ENCODE assay signal across 9 mouse cellular contexts in the genomic region with DNA sequence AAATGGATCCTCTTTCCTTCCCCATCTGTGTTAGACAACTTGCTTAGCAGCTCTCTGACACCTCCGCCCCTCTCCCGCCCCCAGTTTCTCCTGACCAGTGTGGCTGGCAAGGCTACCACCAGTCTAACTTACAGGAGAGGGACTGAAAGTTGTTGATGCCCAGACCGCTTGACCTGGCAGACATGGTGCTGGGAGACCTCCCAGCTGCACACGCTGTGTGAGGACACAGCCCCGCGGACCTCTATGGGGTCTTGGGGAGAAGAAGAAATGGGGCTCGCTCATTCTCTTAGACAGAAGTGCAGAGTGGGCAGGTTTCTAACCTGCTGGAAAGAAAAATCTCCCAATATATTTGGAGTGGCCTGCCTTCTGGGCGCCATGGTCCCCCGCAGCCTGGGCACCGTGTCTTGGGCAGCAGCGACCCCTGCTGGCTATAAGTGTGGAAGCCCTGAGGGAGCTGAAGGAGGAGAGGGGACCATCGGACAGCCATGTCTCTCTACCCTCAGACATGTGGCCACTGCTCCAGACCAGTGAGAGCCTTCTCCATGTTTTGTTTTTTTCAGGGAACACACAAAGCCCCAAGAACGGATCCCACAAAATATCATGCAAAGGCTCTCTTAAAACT. TPM values are rescaled to one million over a fixed set of nuclear protein-coding genes. Genes with fewer than 3 reads are reported as not detected.
DNase-seq lines count a peak whose midpoint lies in the region; ATAC-seq and TF ChIP-seq lines count a peak whose summit lies in the region.
"Had no signal": no experiment of that assay in that cellular context is flagged by ENCODE, and none has a peak within 500 bp of the region (broad histone marks: within the 10 kb centered on the region; RNA-seq: fewer than 3 reads in every experiment).

No protein-coding gene starts in this region.

- no peaks in the 10 kb centered on the region; the same call in 1 of the 2 replicates for H3K4me1 ChIP-seq in cortical plate, adult 2 months (ENCODE audit: control insufficient read depth, insufficient read depth, low read length)
- no peaks in the 10 kb centered on the region for H3K4me1 ChIP-seq in intestine, embryonic 15.5 days (replicated peaks)
- H3K4me1 ChIP-seq in midbrain, embryonic 13.5 days (replicated peaks) = peaks cover 8% of the 10 kb centered on the region

- no peak overlapping the region for H3K27ac ChIP-seq in cortical plate, adult 2 months (ENCODE audit: insufficient read depth, low read length)
- H3K27ac ChIP-seq in intestine, embryonic 15.5 days = no peak overlapping the region
- H3K27ac ChIP-seq in midbrain, embryonic 13.5 days = no peak overlapping the region
- H3K27ac ChIP-seq: stomach, embryonic 15.5 days had no signal

- no peak overlapping the region for H3K4me3 ChIP-seq in cortical plate, adult 2 months (ENCODE audit: insufficient read depth, low read length)
- no peak overlapping the region for H3K4me3 ChIP-seq in intestine, embryonic 15.5 days (replicated peaks)
- H3K4me3 ChIP-seq in midbrain, embryonic 13.5 days (replicated peaks) = no peak overlapping the region
- H3K4me3 ChIP-seq: stomach, embryonic 15.5 days had no signal

- no peaks in the 10 kb centered on the region for H3K9me3 ChIP-seq in intestine, embryonic 15.5 days
- no peaks in the 10 kb centered on the region for H3K9me3 ChIP-seq in midbrain, embryonic 13.5 days
- H3K9me3 ChIP-seq: stomach, embryonic 15.5 days had no signal

- peak; percentile 82 for ATAC-seq in intestine, embryonic 15.5 days
- peak; percentile 82 for ATAC-seq in midbrain, embryonic 13.5 days
- ATAC-seq in inflammation-experienced regulatory T-cells, adult 6 months = no peak

- H3K27me3 ChIP-seq in intestine, embryonic 15.5 days (replicated peaks) = 0 out of 2 replicates have a peak, but pooled peaks cover 2% of the 10 kb centered on the region
- peaks cover 14% of the 10 kb centered on the region; the same call in 1 of the 2 replicates for H3K27me3 ChIP-seq in midbrain, embryonic 13.5 days

- 28% methylated on average over 13 of the region's 13 CpGs for WGBS in intestine, embryonic 15.5 days
- 29% methylated on average over 13 of the region's 13 CpGs for WGBS in midbrain, embryonic 13.5 days

- DNase-seq in adrenal gland, adult 18-20 months (ENCODE audit: low spot score in 2 of 2) = peak; percentile 79 to 82
- peak; percentile 57 to 67 for DNase-seq in gastrocnemius, postnatal 36 days
- DNase-seq in left cerebral cortex, postnatal 25 days (ENCODE audit: low spot score in 2 of 2) = peak; percentile 79 to 81
- peak; percentile 16 to 69 for DNase-seq in spleen, adult 18-20 months

- intact Hi-C loops in gastrocnemius, postnatal 36 days (cut with DNase I) = loop anchor here (5.0 to 10.0 kb wide), 5 partner anchors 77 to 1109 kb away; no protein-coding TSS in a partner anchor
- intact Hi-C loops in left cerebral cortex, postnatal 25 days (cut with DNase I) = loop anchor here (2.0 to 10.0 kb wide), 5 partner anchors 77 to 1111 kb away; no protein-coding TSS in a partner anchor

- no peak for TF ChIP-seq POLR2A in cortical plate, adult 2 months (IDR thresholded peaks at IDR 0.05; ENCODE audit: extremely low read depth, insufficient read depth, low read length)

- no peak overlapping the region for H3K9ac ChIP-seq in intestine, embryonic 15.5 days
- no peak overlapping the region for H3K9ac ChIP-seq in midbrain, embryonic 13.5 days (replicated peaks)
- H3K9ac ChIP-seq: stomach, embryonic 15.5 days had no signal

- no peaks in the 10 kb centered on the region for H3K36me3 ChIP-seq in intestine, embryonic 15.5 days
- no peaks in the 10 kb centered on the region for H3K36me3 ChIP-seq in midbrain, embryonic 13.5 days
- H3K36me3 ChIP-seq: stomach, embryonic 15.5 days had no signal

- H3K4me2 ChIP-seq in intestine, embryonic 15.5 days (replicated peaks) = no peak overlapping the region
- H3K4me2 ChIP-seq in midbrain, embryonic 13.5 days (replicated peaks) = peak overlapping the region; percentile 31; the same call in 1 of the 2 replicates
- H3K4me2 ChIP-seq: stomach, embryonic 15.5 days had no signal

- TF ChIP-seq CTCF in cortical plate, adult 2 months (IDR thresholded peaks at IDR 0.05; ENCODE audit: extremely low read depth, insufficient read depth, low read length) = peak; percentile 77

RNA-seq across cellular contexts. Expression of gene Cdc5l, which starts 59.4 kb away (rescaled TPM):
- total RNA-seq in adrenal gland, adult 18-20 months (2021) = 10 to 100 TPM; 39.9 to 40.9 TPM
- 28.6 and 29.7 TPM in 2 replicates for polyA plus RNA-seq in cortical plate, adult 2 months (2012; rRNA removed)
- total RNA-seq in gastrocnemius, postnatal 36 days (2021) = 10 to 100 TPM; 31.4 to 35.0 TPM
- polyA plus RNA-seq in intestine, embryonic 15.5 days (2015; fragmentation: Nextera tagmentation; extraction: Ambion mirVana) = 54.1 and 63.4 TPM in 2 replicates
- 10 to 100 TPM; 55.5 to 58.3 TPM for total RNA-seq in left cerebral cortex, postnatal 25 days (2021)
- 70.8 and 74.8 TPM in 2 replicates for polyA plus RNA-seq in midbrain, embryonic 13.5 days (2015; fragmentation: Nextera tagmentation; extraction: Ambion mirVana)
- 10 to 100 TPM; 64.4 to 73.0 (median 70.3) TPM for polyA plus RNA-seq in inflammation-experienced regulatory T-cells, adult 6 months (2017; shearing (Covaris generic))
